Mouse (Mus musculus) liver, embryonic 14.5 days (tissue): ENCODE measurements around the gene Polr3k.

Experiments
- CTCF ChIP-seq: IDR thresholded peaks from 2 replicates; pipeline ENCODE4 v1.5.1; 2016; ENCODE audit warnings: antibody characterized with exemption, low read depth, control low read depth
- EP300 ChIP-seq: IDR thresholded peaks from 2 replicates; pipeline ENCODE4 v1.6.1; 2016; ENCODE audit warnings: antibody characterized with exemption, low read depth

GRCm38 (mm10) chr2:181883022-181883749 lies 19.0 kb downstream of the Polr3k start:
- TF ChIP-seq CTCF (no peak), EP300 (no peak)
